Comparison of ENCODE assay signal across 26 mouse cellular contexts in the genomic region with DNA sequence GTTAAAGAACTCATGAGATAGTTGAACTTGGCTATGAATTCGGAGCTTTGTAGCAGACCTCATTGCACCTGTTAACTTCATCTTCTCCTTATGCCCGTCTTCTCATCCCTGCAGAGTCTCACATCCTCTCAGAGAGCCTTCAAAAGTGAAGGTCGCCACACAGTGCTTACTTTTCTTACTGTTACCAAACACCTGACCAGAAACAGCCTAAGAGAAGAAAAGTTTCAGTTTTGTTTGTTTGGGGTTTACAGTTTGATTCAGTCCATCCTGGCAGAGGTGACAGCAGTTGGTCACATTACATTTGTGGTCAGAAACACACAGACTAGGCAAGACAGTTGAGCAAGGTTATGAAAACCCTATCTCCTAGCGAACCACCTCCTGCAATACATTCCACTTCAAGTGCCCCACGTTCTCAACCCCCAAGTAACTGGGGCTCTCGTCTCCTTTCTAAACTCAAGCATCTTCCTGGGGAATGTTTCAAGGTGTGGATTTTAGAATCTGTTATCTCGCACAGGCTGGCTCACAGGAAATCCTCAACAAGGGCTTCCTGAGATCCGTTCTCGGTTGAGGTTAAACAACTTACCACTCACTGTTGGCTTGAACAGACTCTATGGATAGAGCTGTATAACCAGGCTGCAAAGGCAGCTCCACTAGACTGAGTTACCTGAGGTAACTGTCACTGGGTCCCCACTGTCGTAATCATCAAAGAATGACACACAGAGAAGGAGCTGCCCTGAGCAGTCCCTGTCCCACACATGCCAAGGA. TPM values are rescaled to one million over a fixed set of nuclear protein-coding genes. Genes with fewer than 3 reads are reported as not detected.
DNase-seq lines count a peak whose midpoint lies in the region; ATAC-seq lines count a peak whose summit lies in the region.
"Had no signal": no experiment of that assay in that cellular context is flagged by ENCODE, and none has a peak within 500 bp of the region (broad histone marks: within the 10 kb centered on the region; RNA-seq: fewer than 3 reads in every experiment).

No protein-coding gene starts in this region.

- DNase-seq in liver, embryonic 13.5 days = no peak
- no peak for DNase-seq in liver, embryonic 11.5 days (ENCODE audit: low spot score)
- DNase-seq in T-cell, adult 2 months (ENCODE audit: low spot score) = peak; percentile 49
- peak; percentile 66 for DNase-seq in naive thymus-derived CD4-positive, alpha-beta T cell, adult 2 months (ENCODE audit: low read depth)
- DNase-seq in kidney, adult 11 months = no peak
- no peak for DNase-seq in midbrain, embryonic 11.5 days (ENCODE audit: low spot score, missing footprints)
- DNase-seq in c-Kit-positive CD71-positive TER-119-positive erythroid progenitor cells, embryonic 14.5 days (ENCODE audit: low spot score) = no peak
- DNase-seq: adrenal gland, adult 8-10 months; cerebellum, postnatal 10 days; heart, postnatal 14 days; kidney, adult 2 months; kidney, postnatal 14 days; layer of hippocampus, postnatal 36 days; lung, postnatal 4 days; midbrain, embryonic 14.5 days; retina, postnatal 1 day; thymus, adult 2 months had no signal

- no peaks in the 10 kb centered on the region for H3K9me3 ChIP-seq in liver, embryonic 13.5 days (replicated peaks)
- H3K9me3 ChIP-seq in liver, embryonic 11.5 days (ENCODE audit: control insufficient read depth, low read length) = no peaks in the 10 kb centered on the region
- no peaks in the 10 kb centered on the region for H3K9me3 ChIP-seq in midbrain, embryonic 11.5 days (ENCODE audit: control insufficient read depth, low read length)
- H3K9me3 ChIP-seq: forebrain, embryonic 15.5 days; heart, embryonic 12.5 days; hindbrain, embryonic 15.5 days; lung, embryonic 15.5 days; stomach, embryonic 15.5 days had no signal

- WGBS in liver, embryonic 13.5 days (ENCODE audit: insufficient replicate concordance) = 39% methylated on average over 10 of the region's 10 CpGs
- WGBS in liver, embryonic 11.5 days = 55% methylated on average over 10 of the region's 10 CpGs
- WGBS in midbrain, embryonic 11.5 days = 86% methylated on average over 10 of the region's 10 CpGs

- no peak for ATAC-seq in liver, embryonic 13.5 days (ENCODE audit: low read depth)
- no peak for ATAC-seq in liver, embryonic 11.5 days (replicated peaks; ENCODE audit: low FRiP score)
- ATAC-seq in inflammation-experienced regulatory T-cells, adult 6 months = peak; percentile 64
- no peak for ATAC-seq in midbrain, embryonic 11.5 days (ENCODE audit: low FRiP score)
- ATAC-seq: forebrain, embryonic 15.5 days had no signal

- H3K9ac ChIP-seq in liver, embryonic 13.5 days = 0 out of 2 replicates have a peak overlapping the region, but pooled peaks have one; percentile 15
- H3K9ac ChIP-seq in liver, embryonic 11.5 days (ENCODE audit: low read depth, low read length) = no peak overlapping the region
- no peak overlapping the region for H3K9ac ChIP-seq in midbrain, embryonic 11.5 days (ENCODE audit: low read length)
- H3K9ac ChIP-seq: forebrain, embryonic 15.5 days; heart, embryonic 12.5 days; hindbrain, embryonic 15.5 days; lung, embryonic 15.5 days; stomach, embryonic 15.5 days had no signal

- H3K27ac ChIP-seq in liver, embryonic 13.5 days = peak overlapping the region; percentile 54; the same call in 1 of the 2 replicates
- no peak overlapping the region for H3K27ac ChIP-seq in liver, embryonic 11.5 days (ENCODE audit: low read depth, low read length)
- no peak overlapping the region for H3K27ac ChIP-seq in midbrain, embryonic 11.5 days (ENCODE audit: low read depth, low read length)
- H3K27ac ChIP-seq: forebrain, embryonic 15.5 days; hindbrain, embryonic 15.5 days; layer of hippocampus, adult 2 months; lung, embryonic 15.5 days; stomach, embryonic 15.5 days had no signal

- H3K27me3 ChIP-seq in liver, embryonic 13.5 days = no peaks in the 10 kb centered on the region
- H3K27me3 ChIP-seq in liver, embryonic 11.5 days (replicated peaks; ENCODE audit: control insufficient read depth, insufficient read depth, low read length) = no peaks in the 10 kb centered on the region
- H3K27me3 ChIP-seq in midbrain, embryonic 11.5 days (ENCODE audit: control insufficient read depth, insufficient read depth, low read length) = no peaks in the 10 kb centered on the region
- H3K27me3 ChIP-seq: forebrain, embryonic 15.5 days; heart, embryonic 12.5 days; hindbrain, embryonic 15.5 days; lung, embryonic 15.5 days; stomach, embryonic 15.5 days had no signal

- H3K4me1 ChIP-seq in liver, embryonic 13.5 days (replicated peaks) = peaks cover 64% of the 10 kb centered on the region
- peaks cover 13% of the 10 kb centered on the region for H3K4me1 ChIP-seq in liver, embryonic 11.5 days (replicated peaks; ENCODE audit: control insufficient read depth, insufficient read depth, low read length)
- H3K4me1 ChIP-seq in midbrain, embryonic 11.5 days (ENCODE audit: control insufficient read depth, insufficient read depth, low read length) = no peaks in the 10 kb centered on the region
- H3K4me1 ChIP-seq: forebrain, embryonic 15.5 days; heart, embryonic 12.5 days; hindbrain, embryonic 15.5 days; lung, embryonic 15.5 days; stomach, embryonic 15.5 days had no signal

- H3K36me3 ChIP-seq in liver, embryonic 13.5 days = no peaks in the 10 kb centered on the region
- H3K36me3 ChIP-seq in liver, embryonic 11.5 days (ENCODE audit: control insufficient read depth, insufficient read depth, low read length) = no peaks in the 10 kb centered on the region
- no peaks in the 10 kb centered on the region for H3K36me3 ChIP-seq in midbrain, embryonic 11.5 days (ENCODE audit: control insufficient read depth, insufficient read depth, low read length)
- H3K36me3 ChIP-seq: forebrain, embryonic 15.5 days; heart, embryonic 12.5 days; hindbrain, embryonic 15.5 days; lung, embryonic 15.5 days; stomach, embryonic 15.5 days had no signal

- H3K4me2 ChIP-seq in liver, embryonic 13.5 days = no peak overlapping the region
- H3K4me2 ChIP-seq in liver, embryonic 11.5 days = no peak overlapping the region
- H3K4me2 ChIP-seq in midbrain, embryonic 11.5 days = no peak overlapping the region
- H3K4me2 ChIP-seq: forebrain, embryonic 15.5 days; heart, embryonic 12.5 days; hindbrain, embryonic 15.5 days; lung, embryonic 15.5 days; stomach, embryonic 15.5 days had no signal

- H3K4me3 ChIP-seq in liver, embryonic 13.5 days (replicated peaks) = no peak overlapping the region
- H3K4me3 ChIP-seq in liver, embryonic 11.5 days (ENCODE audit: low read depth, low read length) = no peak overlapping the region
- no peak overlapping the region for H3K4me3 ChIP-seq in midbrain, embryonic 11.5 days (ENCODE audit: low read depth, low read length)
- H3K4me3 ChIP-seq: forebrain, embryonic 15.5 days; heart, embryonic 12.5 days; hindbrain, embryonic 15.5 days; layer of hippocampus, adult 2 months; lung, embryonic 15.5 days; myocyte; stomach, embryonic 15.5 days had no signal

RNA-seq across cellular contexts. Expression of a gene that starts 6.3 kb away (rescaled TPM):
- polyA plus RNA-seq in liver, embryonic 13.5 days (2015; fragmentation: Nextera tagmentation; extraction: Ambion mirVana) = not detected in 2 replicates
- not detected in 2 replicates for polyA plus RNA-seq in liver, embryonic 11.5 days (2014; fragmentation: Nextera tagmentation; extraction: Ambion mirVana)
- polyA plus RNA-seq in inflammation-experienced regulatory T-cells, adult 6 months (2017; shearing (Covaris generic)) = 10 to 100 TPM; 13.0 to 56.3 (median 19.1) TPM
- polyA plus RNA-seq in midbrain, embryonic 11.5 days (2014; fragmentation: Nextera tagmentation; extraction: Ambion mirVana) = 0.12 and 0.30 TPM in 2 replicates
- polyA plus RNA-seq: embryonic facial prominence, embryonic 14.5 days; heart, embryonic 12.5 days; midbrain, embryonic 14.5 days; myocyte; stomach, embryonic 15.5 days had no signal

Comparison
In these comparisons a context has a peak if more than half of its experiments do, and no peak if none do; other contexts are left out.
1. DNase-seq: peak in T-cell, adult 2 months (single experiment) and naive thymus-derived CD4-positive, alpha-beta T cell, adult 2 months (single experiment); none in liver, embryonic 13.5 days (single experiment), liver, embryonic 11.5 days (single experiment), kidney, adult 11 months (single experiment), midbrain, embryonic 11.5 days (single experiment) and c-Kit-positive CD71-positive TER-119-positive erythroid progenitor cells, embryonic 14.5 days (single experiment).
2. RNA of a gene that starts 6.3 kb away (polyA plus RNA-seq): 13.0 to 56.3 TPM in inflammation-experienced regulatory T-cells, adult 6 months; 0.12 to 0.30 TPM in midbrain, embryonic 11.5 days, not detected in liver, embryonic 13.5 days and not detected in liver, embryonic 11.5 days; every median in the first group is over 10 times any median in the second.